Mouse (Mus musculus) MEL (cell line): ENCODE measurements around the gene Serpini1.

Experiments used
- BHLHE40 ChIP-seq: IDR thresholded peaks from 2 replicates; pipeline ENCODE4 v1.6.1; 2012; ENCODE audit warnings: low read depth, mild to moderate bottlenecking, inconsistent platforms, low read length, improper control_type of control experiment, borderline replicate concordance
- EP300 ChIP-seq, 2 experiments: IDR thresholded peaks; 2 replicates each; pipeline ENCODE4 v1.6.1; 2011; ENCODE audit warnings: improper control_type of control experiment in 2 of 2, low read length in 2 of 2, low read depth in 1 of 2, mild to moderate bottlenecking in 1 of 2
- HCFC1 ChIP-seq: IDR thresholded peaks from 2 replicates; pipeline ENCODE4 v1.6.1; 2012; ENCODE audit warnings: low read depth, mild to moderate bottlenecking, inconsistent platforms, low read length, improper control_type of control experiment, moderate library complexity
- MAFK ChIP-seq: IDR thresholded peaks from 2 replicates; pipeline ENCODE4 v1.6.1; 2011; ENCODE audit warnings: low read depth, mild to moderate bottlenecking, low read length, improper control_type of control experiment, borderline replicate concordance
- MYC ChIP-seq: IDR thresholded peaks from 2 replicates; pipeline ENCODE4 v1.6.1; 2011; ENCODE audit warnings: low read depth, mild to moderate bottlenecking, low read length, improper control_type of control experiment, moderate library complexity
- POLR2A ChIP-seq, 2 experiments: IDR thresholded peaks; 2 replicates each; pipeline ENCODE4 v1.6.1; 2011 to 2012; ENCODE audit warnings: low read length in 2 of 2, mild to moderate bottlenecking in 2 of 2, control low read depth in 1 of 2, improper control_type of control experiment in 1 of 2, low read depth in 1 of 2, moderate library complexity in 1 of 2; ENCODE audit not compliant: control insufficient read depth in 1 of 2, insufficient read depth in 1 of 2, poor library complexity in 1 of 2
- TCF12 ChIP-seq: IDR thresholded peaks from 2 replicates; pipeline ENCODE4 v1.6.1; 2014; ENCODE audit warnings: low read depth, mild to moderate bottlenecking, inconsistent platforms, low read length, improper control_type of control experiment, moderate library complexity
- USF1 ChIP-seq: IDR thresholded peaks from 2 replicates; pipeline ENCODE4 v1.6.1; 2014; ENCODE audit warnings: low read depth, mild to moderate bottlenecking, inconsistent platforms, low read length, improper control_type of control experiment, moderate library complexity

- TF ChIP-seq EP300 (IDR thresholded peaks at IDR 0.05; ENCODE audit: low read depth in 1 of 2, low read length in 2 of 2): no peak
- TF ChIP-seq POLR2A (IDR thresholded peaks at IDR 0.05; ENCODE audit: control insufficient read depth in 1 of 2, insufficient read depth in 1 of 2, low read depth in 1 of 2, low read length in 2 of 2, poor library complexity in 1 of 2): no peak
- TF ChIP-seq USF1: no peak
- no peak for TF ChIP-seq MYC
- no peak for TF ChIP-seq TCF12
- TF ChIP-seq BHLHE40: no peak
- no peak for TF ChIP-seq MAFK
- TF ChIP-seq HCFC1: no peak
Measured at GRCm38 (mm10) chr3:75522527-75522926, 34.8 kb upstream of the Serpini1 start.
